Mouse (Mus musculus) heart, postnatal 0 days (tissue): Measurements from ENCODE around the gene Fam102b. TPM values are rescaled to one million over a fixed set of nuclear protein-coding genes. Genes with fewer than 3 reads are reported as not detected.

Source experiments
- ATAC-seq: fragments of 200-750 bp; cut with Nextera tagmentation; 2 replicates; pipeline ENCODE4 v1.8.0; 2017; ENCODE audit warnings: low read depth, moderate number of reproducible peaks, moderate library complexity; ENCODE audit not compliant: insufficient read depth
- DNase-seq: peaks from one replicate; pipeline ENCODE4 v3.0.0-alpha.2; 2016; ENCODE audit warnings: low spot score
- H3K27ac ChIP-seq: fragments of 300-500 bp; sonication (generic); 2 replicates; pipeline ENCODE4 v1.5.1; 2014; ENCODE audit warnings: low read depth, mild to moderate bottlenecking
- H3K27me3 ChIP-seq: fragments of 300-500 bp; sonication (generic); 2 replicates; pipeline ENCODE4 v1.6.1; 2014; ENCODE audit warnings: low read length, mixed read lengths; ENCODE audit not compliant: control insufficient read depth, insufficient read depth
- H3K36me3 ChIP-seq: fragments of 300-500 bp; sonication (generic); replicated peaks from 2 replicates; pipeline ENCODE4 v1.6.1; 2014; ENCODE audit warnings: low read length, mixed read lengths; ENCODE audit not compliant: control insufficient read depth, insufficient read depth
- H3K4me1 ChIP-seq: fragments of 300-500 bp; sonication (generic); 2 replicates; pipeline ENCODE4 v1.6.1; 2014; ENCODE audit warnings: antibody characterized with exemption; ENCODE audit not compliant: control insufficient read depth, insufficient read depth
- H3K4me2 ChIP-seq: fragments of 300-500 bp; sonication (generic); 2 replicates; pipeline ENCODE4 v1.6.1; 2014; ENCODE audit warnings: low read depth, mild to moderate bottlenecking, low read length, moderate library complexity
- H3K4me3 ChIP-seq: fragments of 300-500 bp; sonication (generic); 2 replicates; pipeline ENCODE4 v1.5.1; 2014; ENCODE audit warnings: low read depth, low read length
- H3K9ac ChIP-seq: fragments of 300-500 bp; sonication (generic); replicated peaks from 2 replicates; pipeline ENCODE4 v1.6.1; 2014; ENCODE audit warnings: low read depth, low read length, mixed read lengths
- H3K9me3 ChIP-seq: fragments of 300-500 bp; sonication (generic); replicated peaks from 2 replicates; pipeline ENCODE4 v1.6.1; 2016; ENCODE audit warnings: low read length; ENCODE audit not compliant: control insufficient read depth
- CTCF ChIP-seq: IDR thresholded peaks from 2 replicates; pipeline ENCODE4 v1.5.1; 2016; ENCODE audit warnings: antibody characterized with exemption, control low read depth, low read depth
- EP300 ChIP-seq: IDR thresholded peaks from 2 replicates; pipeline ENCODE4 v1.6.1; 2016; ENCODE audit warnings: antibody characterized with exemption, low read depth
- WGBS: fragments of 180-500 bp; shearing (Covaris S2); extraction: QIAGEN DNeasy Blood & Tissue Kit; methylation state at CpG from one replicate; pipeline ENCODE4 v1.1.7; 2014; 5-methylcytosine and 5-hydroxymethylcytosine counted together
- polyA plus RNA-seq: library from polyadenylated mRNA; unstranded; fragments of >200 nt; fragmentation: Nextera tagmentation; extraction: Ambion mirVana; gene quantifications from 2 replicates; pipeline ENCODE4 v1.2.1, GENCODE M21; 2015
- total RNA-seq: library from RNA; depleted of rRNA; stranded (reverse); fragments of >200 nt; gene quantifications from 2 replicates; pipeline ENCODE4 v1.2.3, GENCODE M21; 2014; ENCODE audit warnings: low replicate concordance

Gene Fam102b
- total and polyA plus RNA-seq, 2 experiments from 2014 or later = 3.7 to 16.5 TPM

DNA sequence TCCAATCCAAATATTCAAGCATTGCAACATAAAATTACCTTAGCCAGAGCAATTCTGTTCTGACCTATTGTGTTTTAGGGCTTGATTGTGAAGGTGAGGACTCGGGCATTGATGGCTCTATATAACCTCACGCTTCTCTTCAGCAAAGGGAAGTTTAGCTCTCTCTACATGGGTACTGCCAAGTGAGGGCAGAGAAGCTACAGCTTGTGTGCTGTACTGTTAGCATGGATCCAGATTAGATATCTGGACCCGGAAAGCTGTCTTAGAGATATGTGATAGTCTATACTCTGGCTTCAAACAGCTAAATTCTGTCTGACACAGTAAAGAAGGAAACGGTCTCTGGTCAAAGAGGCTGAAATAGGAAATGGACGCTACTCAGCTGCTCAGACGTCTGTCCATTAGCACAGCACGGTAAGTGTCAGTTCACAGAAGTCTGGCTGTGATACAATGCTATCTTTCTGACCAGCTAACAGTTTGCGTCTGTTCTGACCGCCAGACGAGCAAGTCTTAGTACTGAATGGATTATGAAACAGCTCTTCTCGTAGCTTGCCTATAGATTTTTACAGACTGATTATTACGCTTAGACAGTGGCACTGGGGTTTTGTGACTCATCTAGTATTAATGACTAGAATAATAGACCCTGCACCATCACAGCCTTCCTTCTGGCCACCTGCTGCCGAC is 53.3 kb downstream of the Fam102b start:
- 67% methylated on average over 13 of the region's 13 CpGs for WGBS
- Histone ChIP-seq H3K9ac (no peak overlapping the region), H3K4me1 (no peaks in the 10 kb centered on the region), H3K4me2 (no peak overlapping the region), H3K27ac (no peak overlapping the region), H3K4me3 (no peak overlapping the region), H3K36me3 (peaks cover 16% of the 10 kb centered on the region), H3K27me3 (no peaks in the 10 kb centered on the region), H3K9me3 (no peaks in the 10 kb centered on the region)
- TF ChIP-seq EP300 (no peak), CTCF (no peak)
- DNase-seq = no peak
- no peak for ATAC-seq

GRCm38 (mm10) chr3:108966051-108966450 is 61.4 kb downstream of the Fam102b start:
- Histone ChIP-seq H3K4me2 (no peak overlapping the region), H3K4me3 (no peak overlapping the region), H3K9me3 (no peaks in the 10 kb centered on the region), H3K27ac (no peak overlapping the region), H3K36me3 (peaks cover 3% of the 10 kb centered on the region; the same call in 1 of the 2 replicates), H3K27me3 (no peaks in the 10 kb centered on the region), H3K4me1 (0 out of 2 replicates have a peak, but pooled peaks cover 2% of the 10 kb centered on the region), H3K9ac (no peak overlapping the region)
- 82% methylated on average over 3 of the region's 3 CpGs for WGBS
- no peak for ATAC-seq
- TF ChIP-seq EP300 (no peak), CTCF (no peak)
- no peak for DNase-seq

DNA sequence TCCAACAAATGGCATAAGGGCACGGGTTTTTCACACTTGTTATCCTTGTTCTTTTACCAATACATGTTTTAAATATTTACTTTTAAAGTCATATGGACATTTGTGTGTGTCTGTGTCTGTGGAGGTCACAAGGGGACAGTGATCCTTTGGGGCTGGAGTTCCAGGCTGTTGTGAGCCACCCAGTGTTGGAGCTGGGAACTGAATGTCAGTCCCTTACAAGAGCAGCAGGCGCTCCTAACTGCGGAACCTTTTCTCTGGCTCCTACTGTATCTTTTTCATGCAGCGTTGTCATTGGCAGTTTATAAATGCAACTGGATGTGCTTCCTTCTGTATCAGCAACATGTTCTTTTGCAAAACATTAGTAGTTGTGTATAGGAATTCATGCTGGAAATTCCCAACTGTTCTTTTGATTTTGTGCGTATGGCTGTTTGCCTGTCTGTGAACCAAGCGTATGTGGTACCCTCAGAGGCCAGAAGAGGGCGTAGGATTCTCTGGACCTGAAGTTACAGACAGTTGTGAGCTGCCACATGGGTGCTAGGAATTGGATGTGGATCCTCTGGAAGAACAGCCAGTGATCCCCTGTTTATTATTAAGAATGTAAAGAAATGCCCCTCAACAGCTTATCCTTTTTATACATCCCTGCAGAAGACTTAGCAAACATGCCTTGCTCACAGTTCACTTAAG is 62.9 kb downstream of the Fam102b start:
- WGBS = 73% methylated on average over 7 of the region's 7 CpGs

DNA sequence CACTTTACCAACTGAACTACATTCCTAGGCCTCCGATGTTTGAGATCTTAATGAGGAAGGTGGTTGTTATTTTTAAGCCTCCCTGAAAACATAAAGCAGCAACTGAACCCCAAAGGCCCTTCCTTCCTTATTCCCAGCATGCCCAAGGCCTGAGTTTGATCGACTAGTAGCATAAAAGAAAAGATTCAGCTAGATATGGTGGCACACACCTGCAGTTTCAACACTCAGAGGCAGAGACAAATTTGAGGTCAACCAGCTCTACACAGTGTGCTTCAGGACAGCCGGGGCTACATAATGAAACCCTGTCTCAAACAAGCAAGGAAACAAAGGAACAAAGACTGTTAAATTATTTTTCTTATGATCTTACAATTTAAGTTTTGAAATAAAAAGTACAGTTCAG is 63.6 kb downstream of the Fam102b start:
- WGBS = 67% methylated on average over 3 of the region's 3 CpGs
- DNase-seq (no peak), ATAC-seq (no peak)
- Histone ChIP-seq H3K27ac (no peak overlapping the region), H3K9ac (no peak overlapping the region), H3K27me3 (no peaks in the 10 kb centered on the region), H3K4me3 (no peak overlapping the region), H3K4me1 (0 out of 2 replicates have a peak, but pooled peaks cover 2% of the 10 kb centered on the region), H3K4me2 (no peak overlapping the region), H3K9me3 (no peaks in the 10 kb centered on the region), H3K36me3 (no peaks in the 10 kb centered on the region; the same call in 1 of the 2 replicates)
- TF ChIP-seq CTCF (no peak), EP300 (no peak)

More for the DNA sequence above, 62.9 kb downstream of the Fam102b start:
- no peak overlapping the region for H3K4me2 ChIP-seq
- no peaks in the 10 kb centered on the region; the same call in 1 of the 2 replicates for H3K36me3 ChIP-seq
- TF ChIP-seq CTCF (no peak), EP300 (no peak)
- no peak overlapping the region for H3K4me3 ChIP-seq
- DNase-seq (peak; percentile 14), ATAC-seq (no peak)
- H3K4me1 ChIP-seq = 0 out of 2 replicates have a peak, but pooled peaks cover 2% of the 10 kb centered on the region
- H3K9me3 ChIP-seq = no peaks in the 10 kb centered on the region
- no peaks in the 10 kb centered on the region for H3K27me3 ChIP-seq
- H3K9ac ChIP-seq = no peak overlapping the region
- no peak overlapping the region for H3K27ac ChIP-seq

DNA sequence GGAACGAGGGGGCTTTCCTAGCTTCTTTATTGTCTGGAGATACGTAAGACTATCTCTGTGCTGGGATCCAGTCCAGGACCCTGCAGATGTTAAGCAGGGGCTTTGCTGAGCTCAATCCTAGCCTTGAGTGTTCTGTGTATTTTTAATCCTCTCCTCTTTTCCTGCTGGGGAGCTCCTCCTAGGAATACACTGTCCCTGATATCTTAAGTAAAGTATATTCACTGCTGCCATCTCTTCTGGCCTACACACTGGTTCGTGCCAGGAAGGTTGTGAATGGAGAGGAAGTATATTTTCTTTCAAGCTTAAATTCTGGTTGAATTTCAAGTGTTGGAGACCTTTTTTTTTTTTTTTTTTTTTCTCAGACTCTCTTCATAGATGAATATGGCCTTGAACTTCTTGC is 64.1 kb downstream of the Fam102b start:
- H3K9me3 ChIP-seq = no peaks in the 10 kb centered on the region
- H3K4me1 ChIP-seq = 0 out of 2 replicates have a peak, but pooled peaks cover 2% of the 10 kb centered on the region
- DNase-seq = no peak
- TF ChIP-seq EP300 (no peak), CTCF (no peak)
- no peak overlapping the region for H3K27ac ChIP-seq
- no peak overlapping the region for H3K4me2 ChIP-seq
- no peak overlapping the region for H3K4me3 ChIP-seq
- H3K27me3 ChIP-seq = no peaks in the 10 kb centered on the region
- no peak for ATAC-seq
- H3K36me3 ChIP-seq = no peaks in the 10 kb centered on the region; the same call in 1 of the 2 replicates
- H3K9ac ChIP-seq = no peak overlapping the region
- 70% methylated on average over 3 of the region's 3 CpGs for WGBS
